Mouse (Mus musculus): Measurements from ENCODE around the gene Celf2. TPM values are rescaled to one million over a fixed set of nuclear protein-coding genes. Genes with fewer than 3 reads are reported as not detected.
"Not testable (repeated sequence)": the region's sequence is repeated elsewhere in the genome, so short reads cannot be mapped to it uniquely, and the experiment has no call there.

Celf2 gene
- total RNA-seq, 2 experiments from 2014 or later: 120 to 122 TPM

DNA sequence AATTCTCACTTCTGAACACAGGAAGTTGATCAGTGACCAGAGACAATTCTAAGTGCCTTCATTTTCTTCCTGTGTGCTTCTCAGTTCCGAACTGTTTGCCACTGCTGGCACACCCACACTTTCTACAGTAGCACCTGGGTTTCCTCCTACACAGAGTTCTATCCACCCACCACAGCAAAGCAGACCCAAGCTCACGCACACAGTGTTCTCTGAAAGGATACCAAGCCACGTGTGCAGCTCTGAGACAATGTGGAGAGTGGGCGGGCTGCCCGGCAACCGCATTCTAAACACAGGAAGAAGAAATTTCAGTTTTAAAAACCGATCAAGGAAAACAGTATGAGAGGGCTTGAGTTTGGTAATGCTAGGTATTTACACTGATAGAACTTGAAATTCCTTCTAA lies 239.3 kb downstream of the Celf2 start:
- peak in 1 of 2 experiments; percentile 21 for DNase-seq (ENCODE audit: low spot score in 2 of 2)

DNA sequence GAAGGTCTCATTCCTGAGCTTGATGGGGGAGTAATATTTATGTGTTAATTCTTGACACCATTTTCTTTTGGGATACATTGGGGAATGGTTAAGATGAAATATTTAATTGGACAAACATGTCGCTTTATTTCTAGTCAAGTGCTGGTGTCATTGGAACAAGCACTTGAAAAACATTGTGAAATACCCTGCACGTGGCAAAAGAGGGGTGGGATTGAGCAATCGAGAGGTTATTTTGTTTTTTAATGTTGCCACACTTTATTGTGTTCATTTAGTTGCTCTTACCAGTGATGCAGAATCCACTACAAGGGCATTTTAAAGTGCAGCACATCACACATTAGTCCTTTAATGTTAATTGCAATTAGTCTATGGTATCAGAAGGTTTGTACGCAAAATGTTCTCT lies 242.2 kb downstream of the Celf2 start:
- DNase-seq (ENCODE audit: low spot score in 2 of 2): no peak

DNA sequence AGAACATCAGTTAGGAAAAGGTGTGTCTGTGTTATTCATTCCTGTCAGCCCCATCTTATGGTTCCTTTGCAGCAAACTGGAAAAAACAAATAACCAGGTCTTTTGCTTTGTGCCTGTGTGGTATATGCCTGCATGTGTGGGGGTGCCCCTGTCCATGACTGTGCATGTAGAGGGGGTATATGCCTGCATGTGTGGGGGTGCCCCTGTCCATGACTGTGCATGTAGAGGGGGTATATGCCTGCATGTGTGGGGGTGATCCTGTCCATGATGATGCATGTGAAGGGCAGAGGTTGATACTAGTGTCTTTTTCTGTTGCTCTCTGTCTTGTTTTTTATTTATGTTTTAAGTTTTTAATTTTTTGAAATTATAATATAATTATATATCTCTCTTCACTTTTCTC lies 246.7 kb downstream of the Celf2 start:
- not testable (repeated sequence) for DNase-seq (ENCODE audit: low spot score in 2 of 2)

DNA sequence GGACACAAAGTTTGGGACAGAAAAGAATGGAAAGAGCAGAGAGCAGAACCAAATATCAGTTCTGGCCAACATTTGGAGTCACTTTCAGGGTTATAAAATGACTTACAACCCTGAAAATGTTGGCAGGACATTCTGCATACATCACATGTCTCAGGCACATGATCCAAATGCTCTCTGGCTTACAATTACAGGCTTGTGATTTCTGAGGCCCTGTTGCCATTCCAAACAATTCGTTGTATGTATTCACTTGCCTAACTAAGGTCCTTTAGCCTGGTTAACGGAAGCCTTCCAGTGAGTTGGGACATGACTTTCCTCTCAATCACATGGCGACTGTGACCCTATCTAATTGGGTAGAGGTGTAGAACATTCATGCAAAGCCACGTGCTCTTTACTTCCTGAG lies 249.2 kb downstream of the Celf2 start:
- peak in 1 of 2 experiments; percentile 18 for DNase-seq (ENCODE audit: low spot score in 2 of 2)

DNA sequence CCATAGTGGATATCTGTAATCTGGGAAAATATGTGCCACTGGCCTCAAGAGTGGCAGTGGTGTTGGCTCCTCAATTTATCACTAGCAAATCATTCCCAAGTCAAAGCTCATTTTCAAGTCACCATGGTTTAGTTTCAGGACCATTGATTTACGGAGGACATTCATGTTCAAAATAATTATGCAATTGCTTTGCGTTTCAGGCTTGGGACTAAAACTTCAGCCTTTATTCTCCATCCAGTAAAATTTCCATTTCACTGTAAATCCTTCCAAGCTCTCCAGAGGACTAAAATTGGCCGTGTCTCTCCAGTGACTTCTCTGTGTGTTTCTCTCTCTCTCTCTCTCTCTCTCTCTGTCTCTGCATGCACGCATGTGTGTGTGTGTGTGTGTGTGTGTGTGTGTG lies 249.7 kb downstream of the Celf2 start:
- no peak for DNase-seq (ENCODE audit: low spot score in 2 of 2)

DNA sequence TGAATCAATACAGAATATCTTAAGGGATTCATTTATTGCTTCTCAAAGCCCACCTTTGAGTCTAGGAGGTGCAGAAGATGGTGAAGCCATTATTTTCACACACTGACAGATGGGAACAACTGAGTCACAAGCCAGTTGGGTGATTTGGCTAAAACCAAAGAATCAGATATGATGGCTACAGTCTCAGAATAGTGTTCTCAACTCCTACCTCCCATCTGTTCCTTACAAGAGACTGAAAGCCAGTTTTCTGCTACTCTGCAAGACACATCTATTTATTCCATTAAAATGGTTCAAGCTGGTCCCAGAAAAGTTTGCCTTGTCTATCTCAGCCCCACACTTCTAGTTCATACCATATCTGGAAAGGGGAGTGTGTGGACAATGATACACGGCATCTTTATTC lies 253.3 kb downstream of the Celf2 start:
- no peak for DNase-seq (ENCODE audit: low spot score in 2 of 2)

DNA sequence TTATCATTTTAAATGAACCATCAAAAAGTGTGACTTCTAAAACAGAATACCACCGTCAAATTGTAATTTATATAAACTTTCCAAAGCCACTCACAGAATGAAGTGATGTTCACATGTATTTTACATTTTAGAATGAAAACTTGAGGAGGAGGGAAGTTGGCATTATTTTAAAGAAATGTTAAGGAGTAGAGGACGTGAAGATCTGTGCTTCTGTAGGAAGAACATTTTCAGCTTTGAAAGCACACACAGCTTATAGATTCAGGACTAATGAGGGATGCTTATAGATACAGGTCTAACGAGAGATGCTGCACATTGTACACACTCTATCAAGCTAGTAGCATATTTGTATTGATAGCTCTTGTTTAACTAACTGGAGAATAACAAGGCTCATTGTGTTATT lies 254.0 kb downstream of the Celf2 start:
- no peak for DNase-seq (ENCODE audit: low spot score in 2 of 2)

DNA sequence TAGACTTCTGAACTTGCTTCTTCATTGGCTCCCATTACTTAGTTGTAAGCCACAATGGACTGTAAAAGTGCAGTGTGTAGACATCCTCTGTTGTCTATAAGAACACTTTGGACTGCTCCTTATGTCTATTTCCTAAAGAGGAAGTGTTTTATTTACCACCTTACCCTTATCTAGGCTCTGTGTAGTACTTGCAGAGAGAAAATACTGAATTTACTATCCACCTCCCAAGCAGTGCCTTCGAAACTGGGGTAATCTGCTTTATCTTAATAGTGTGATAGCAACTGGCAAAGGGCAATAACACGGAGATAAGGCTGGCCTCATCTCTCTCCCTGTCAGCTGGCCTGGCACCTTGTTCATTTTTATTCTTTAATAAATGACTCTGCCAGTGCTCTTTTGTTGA lies 259.0 kb downstream of the Celf2 start:
- DNase-seq (ENCODE audit: low spot score in 2 of 2): no peak

DNA sequence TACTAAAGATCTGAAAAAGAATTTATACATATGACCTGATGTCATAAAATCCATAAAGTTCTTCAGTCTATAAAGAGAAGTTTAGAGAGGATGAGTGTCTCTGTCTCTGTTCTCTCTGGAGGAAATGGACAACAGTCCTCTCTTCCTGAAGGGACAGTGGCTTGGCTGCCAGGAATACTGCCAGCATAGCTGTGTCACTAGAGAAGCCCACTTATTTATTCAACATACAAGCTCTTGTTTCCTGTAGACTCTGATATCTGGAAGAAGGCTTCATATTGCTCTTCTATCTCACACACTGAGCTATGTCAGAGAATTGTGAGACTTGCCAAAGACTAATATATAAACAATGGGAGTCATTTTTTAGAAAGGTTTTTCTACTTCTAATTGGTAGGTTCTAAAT lies 260.4 kb downstream of the Celf2 start:
- no peak for DNase-seq (ENCODE audit: low spot score in 2 of 2)

DNA sequence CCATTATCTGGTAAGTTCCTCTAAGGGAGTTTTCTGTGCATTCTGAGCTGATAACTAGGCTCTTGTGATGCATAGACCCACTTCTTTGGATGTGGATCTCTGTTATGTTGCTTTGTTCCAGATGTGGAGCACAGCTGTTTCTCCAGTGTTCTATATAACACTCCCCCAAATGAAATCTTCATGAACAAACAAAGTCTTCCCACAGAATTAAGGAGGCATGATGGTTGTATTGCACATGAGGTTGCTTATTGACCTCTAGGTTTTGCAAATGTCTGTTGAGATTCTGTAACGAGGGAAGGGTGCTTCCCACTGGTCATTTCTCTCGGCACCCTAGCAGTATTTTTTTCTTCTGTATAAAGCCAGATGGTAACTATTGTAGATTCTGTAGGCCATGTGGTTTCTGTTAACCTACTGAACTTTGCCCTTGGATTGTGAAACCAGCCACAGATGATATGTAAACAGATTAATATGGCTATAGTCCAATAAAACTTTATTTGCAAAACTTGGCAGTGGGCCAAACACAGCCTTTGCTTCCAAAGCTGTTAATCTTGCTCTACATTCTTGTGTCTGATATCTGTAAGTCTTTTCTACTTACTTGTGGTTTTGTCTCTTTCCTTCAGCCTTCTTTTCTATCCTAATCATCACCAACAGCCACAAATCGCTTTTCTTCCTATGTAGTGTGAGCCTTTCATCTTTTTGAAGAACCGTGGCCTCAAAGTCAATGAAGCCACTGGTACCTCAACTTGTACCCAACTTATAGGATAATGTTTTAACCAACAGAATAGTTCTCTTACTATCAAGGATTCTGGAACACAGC lies 263.2 kb downstream of the Celf2 start:
- peak in 1 of 2 experiments; percentile 37 for DNase-seq (ENCODE audit: low spot score in 2 of 2)

DNA sequence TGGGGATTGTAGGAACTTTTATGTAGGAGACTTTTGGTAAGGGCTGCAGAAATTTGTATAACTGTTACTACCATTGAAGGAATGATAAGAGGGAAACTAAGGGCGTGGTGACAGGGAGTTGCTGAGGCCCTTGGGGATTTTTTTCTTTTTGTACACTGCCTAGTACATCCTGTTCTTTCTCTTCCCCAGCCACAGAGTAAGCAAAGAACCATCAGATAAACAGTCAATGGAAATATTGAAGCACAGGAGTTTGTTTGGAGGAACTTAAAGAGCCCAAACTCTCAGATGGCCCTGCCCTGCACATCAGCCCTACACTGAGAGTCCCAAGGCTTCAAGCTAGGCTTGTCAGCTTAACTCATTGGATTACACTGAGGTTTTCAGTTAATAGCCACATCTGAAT lies 267.2 kb downstream of the Celf2 start:
- DNase-seq (ENCODE audit: low spot score in 2 of 2): no peak

DNA sequence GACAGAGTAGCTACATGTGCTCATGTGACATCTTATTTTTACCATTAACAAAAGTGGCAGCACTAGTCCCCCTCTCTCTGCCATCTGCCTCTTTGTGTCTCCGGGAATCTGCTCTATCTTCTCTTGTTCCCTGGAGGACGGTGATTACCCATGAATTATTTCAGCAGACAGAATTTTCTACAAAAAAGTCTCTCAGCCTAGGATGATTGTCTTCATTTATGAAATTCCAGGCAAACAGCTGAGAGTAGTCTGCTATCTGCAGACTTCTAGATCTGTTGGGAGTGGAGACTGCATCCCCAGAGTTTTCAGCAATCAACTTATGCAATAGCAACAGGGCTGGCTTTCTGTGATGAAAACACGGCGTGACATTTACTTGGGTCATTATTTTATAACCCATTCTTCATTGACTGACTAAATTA lies 267.8 kb downstream of the Celf2 start:
- no peak for DNase-seq (ENCODE audit: low spot score in 2 of 2)

DNA sequence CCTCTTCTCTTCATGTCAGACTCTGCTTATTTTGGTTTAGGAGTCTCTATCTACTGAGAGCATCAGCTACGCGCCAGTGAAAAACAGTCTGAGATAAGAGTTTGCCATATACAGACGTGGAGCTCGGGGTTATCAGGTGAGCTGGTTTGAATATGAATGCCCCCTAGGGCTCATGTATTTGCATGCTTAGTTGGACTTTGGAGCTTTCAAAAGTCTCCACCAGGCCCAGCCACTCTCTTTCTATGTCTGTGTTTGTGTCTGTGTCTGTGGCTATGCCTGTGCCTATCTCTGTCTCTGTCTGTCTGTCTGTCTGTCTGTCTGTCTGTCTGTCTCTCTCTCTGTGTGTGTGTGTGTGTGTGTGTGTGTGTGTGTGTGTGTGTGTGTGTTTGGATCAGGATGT lies 272.1 kb downstream of the Celf2 start:
- DNase-seq (ENCODE audit: low spot score in 2 of 2): no peak

DNA sequence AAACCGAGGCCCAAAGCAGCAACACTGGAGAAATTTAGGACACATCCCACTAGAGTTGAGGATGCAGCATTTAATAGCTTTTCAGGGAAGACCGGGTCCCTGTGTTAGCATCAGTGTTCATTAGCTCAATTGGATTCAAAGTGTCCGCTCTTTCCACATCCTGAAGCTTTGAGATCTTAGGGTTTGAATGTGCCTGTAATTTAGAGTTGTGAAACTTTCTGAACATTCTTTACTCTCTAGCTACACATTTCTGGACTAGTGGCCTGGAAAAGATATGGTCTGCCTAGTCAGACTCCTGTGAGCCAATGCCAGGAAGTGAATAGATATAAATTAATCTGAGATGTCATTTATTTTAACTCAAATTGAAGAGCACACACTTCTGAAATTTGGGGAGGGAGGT lies 272.9 kb downstream of the Celf2 start:
- no peak for DNase-seq (ENCODE audit: low spot score in 2 of 2)

DNA sequence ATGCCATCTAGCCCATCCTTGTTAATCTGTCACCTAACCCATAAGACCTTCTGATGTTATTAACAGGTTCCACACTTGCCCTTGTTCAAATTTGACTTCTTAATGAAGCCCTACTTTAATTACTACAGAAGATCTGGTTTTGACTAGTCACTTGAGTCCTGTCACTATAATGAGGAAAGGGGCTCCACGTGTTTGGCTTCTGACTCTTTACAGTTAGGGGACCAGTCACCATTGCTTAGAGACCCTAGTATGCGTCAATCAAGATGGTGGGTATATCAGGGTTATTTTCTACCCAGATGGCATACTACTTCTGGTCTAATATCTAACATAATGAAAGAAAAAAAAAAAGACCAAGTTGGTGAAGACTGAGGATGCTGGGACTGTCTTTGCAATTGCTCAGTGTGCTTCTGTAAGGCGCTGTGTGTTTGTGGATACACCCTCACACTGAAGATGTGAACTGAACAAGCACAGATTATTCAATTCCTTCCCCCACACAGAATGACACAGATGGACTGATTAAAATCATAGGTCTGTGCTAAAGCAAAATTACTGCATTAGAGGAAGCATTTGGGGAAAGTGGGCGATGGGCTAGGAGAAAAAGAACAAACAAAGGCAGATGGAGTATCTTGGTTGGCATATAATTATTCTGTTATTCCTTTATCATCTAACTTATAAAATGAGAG lies 274.2 kb downstream of the Celf2 start:
- no peak for DNase-seq (ENCODE audit: low spot score in 2 of 2)

DNA sequence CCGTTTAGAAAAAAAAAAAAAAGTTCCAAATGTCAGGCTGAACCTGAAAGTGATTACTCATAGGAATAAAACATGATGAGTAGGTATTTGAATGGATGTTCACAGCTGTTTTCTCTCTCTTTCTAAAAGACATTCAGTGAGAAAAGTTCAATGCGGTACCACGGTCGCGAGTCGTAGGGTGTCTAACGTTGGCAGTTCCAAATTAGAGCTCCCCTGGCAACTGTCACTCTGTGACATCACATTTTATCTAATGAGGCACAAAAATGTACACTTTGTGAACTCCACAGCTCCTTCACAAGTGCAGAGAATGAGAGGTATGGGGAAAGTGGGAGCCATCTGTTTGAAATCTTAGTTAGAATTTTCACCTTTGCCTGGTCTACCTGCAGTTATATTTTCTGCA lies 274.8 kb downstream of the Celf2 start:
- no peak for DNase-seq (ENCODE audit: low spot score in 2 of 2)

DNA sequence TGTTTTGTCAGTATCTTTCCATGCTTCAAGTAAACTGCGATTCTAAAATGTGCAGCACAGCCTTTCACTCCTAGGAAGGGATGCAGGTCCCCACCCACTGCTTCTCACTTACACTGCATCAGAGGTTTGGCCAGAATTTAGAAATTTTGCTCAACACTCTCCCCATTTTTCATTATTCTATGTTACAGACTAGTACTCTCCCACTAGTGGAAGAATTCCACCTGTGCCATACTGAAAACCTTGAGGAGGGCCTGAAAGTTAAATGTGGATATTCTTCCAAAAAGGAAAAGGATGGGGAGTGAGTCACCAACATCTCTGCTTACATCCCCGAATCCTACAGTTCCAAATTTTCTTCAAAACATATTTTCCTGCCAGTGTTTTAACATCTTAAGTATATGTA lies 276.0 kb downstream of the Celf2 start:
- DNase-seq (ENCODE audit: low spot score in 2 of 2): no peak

DNA sequence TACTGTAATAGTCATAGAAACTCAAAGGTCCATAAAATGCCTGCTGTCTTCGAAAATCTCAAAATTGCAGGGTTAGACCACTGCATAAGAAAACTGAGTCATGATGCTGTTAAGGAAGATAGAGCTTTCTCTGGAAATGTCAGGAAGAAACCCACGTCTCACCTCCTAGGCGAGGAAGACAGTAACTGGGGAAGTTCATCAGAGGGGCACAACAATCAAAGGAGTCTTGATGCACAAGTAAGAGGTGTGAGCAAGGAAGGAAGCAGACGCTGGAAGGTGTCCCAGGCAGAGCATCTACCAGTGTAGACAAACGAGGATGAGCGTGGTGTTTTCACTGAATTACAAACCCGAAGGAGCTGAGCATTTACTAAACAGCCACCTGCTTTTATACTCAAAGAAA lies 282.6 kb downstream of the Celf2 start:
- DNase-seq (ENCODE audit: low spot score in 2 of 2): no peak

DNA sequence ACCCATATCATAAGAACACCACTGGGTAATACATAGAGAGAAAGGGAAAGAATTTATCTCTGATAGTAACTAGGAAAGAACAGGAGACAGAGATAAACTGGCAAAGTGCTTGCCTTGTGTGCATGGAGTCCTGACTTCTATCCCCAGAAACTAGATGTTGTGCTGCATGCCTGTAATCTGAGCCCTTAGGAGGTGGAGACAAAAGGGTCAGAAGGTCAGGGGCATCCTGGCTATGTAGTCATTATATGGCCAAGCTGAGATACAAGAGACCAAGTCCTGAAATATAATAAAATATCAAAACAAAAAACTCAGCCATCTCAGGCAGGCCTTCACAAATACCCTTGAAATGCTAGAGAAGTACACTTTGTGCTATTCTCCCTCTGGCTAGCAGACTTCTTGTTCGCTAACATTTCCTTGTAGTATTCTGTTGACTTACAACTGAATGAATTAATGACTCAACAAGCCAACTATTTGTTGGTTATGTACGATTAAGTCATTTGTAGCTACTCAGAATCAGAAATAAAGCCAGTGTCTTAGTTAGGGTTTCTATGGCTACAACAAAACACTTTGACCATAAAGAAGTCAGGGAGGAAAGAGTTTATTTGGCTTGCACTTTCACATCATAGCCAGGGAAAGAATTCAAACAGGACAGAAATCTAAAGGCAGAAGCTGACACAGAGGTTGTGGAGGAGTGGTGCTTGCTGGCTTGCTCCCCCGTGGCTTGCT lies 284.9 kb downstream of the Celf2 start:
- no peak for DNase-seq (ENCODE audit: low spot score in 2 of 2)

DNA sequence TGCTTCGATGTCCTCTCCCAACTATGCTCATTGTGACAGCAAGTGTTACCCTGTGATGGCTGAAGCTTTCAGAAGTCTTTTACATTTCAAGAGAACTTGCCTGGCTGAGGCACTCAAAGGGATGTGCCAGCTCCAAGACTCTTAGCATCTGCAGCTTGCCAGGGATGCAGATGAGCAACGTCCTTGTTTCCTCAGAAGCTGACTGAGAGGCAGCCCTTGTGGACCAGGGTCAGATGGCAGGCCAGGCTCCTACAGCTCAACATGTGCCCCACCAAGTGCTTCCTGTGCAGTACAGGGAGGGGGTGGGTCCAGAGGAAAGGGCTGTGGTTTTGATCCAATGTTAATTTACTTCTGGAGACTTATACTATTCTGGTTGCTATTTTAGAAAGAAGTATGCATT lies 285.8 kb downstream of the Celf2 start:
- DNase-seq (ENCODE audit: low spot score in 2 of 2): no peak

DNA sequence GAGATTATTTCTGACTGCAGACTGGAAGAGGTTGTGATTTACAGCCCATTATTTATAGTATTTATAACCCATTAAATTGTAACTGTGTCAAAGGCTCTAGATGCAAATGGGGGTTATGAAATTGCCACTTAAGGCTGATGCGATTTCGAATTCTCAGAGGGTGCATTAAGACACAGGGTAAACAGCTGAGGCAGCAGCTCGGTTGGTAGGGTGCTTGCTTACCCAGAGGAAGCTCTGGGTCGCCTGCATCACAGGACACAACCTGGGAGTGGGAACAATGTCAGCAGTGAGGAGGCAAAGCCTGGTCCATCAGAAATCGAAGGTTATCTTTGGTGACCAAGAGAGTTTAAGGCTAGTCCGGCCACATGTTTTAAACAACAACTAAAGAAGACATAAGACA lies 286.5 kb downstream of the Celf2 start:
- DNase-seq (ENCODE audit: low spot score in 2 of 2): no peak

DNA sequence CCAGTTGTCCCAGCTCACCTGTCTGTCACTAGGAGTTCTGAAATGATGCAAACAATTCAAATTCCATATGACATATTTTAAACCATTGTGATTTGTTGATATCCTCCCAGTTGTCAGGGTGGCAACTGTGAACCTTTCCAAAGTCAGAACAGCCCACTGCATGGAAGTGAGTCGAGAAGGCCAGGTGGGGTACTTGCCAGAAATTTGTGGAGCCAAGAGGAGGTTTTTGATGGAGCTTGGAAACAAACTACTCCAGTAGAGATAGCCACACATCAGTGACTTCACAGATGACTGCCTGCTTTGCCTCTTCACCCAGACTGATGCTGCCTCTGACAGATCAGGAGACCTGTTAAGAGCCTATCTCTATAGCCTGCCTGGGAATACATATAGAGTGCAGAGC lies 287.5 kb downstream of the Celf2 start:
- no peak for DNase-seq (ENCODE audit: low spot score in 2 of 2)
